Mouse (Mus musculus) mouse trophoblast stem cell (cell line): ENCODE results near the gene Nlgn2.

Experiments
- in situ Hi-C, 2 experiments: fragments of 300-500 bp; cut with MseI, MboI; formaldehyde crosslinking; loops; 2 replicates in 1 of 2; 3 replicates in 1 of 2; pipeline ENCODE4 v1.15.1; 2025

The Nlgn2 gene

DNA sequence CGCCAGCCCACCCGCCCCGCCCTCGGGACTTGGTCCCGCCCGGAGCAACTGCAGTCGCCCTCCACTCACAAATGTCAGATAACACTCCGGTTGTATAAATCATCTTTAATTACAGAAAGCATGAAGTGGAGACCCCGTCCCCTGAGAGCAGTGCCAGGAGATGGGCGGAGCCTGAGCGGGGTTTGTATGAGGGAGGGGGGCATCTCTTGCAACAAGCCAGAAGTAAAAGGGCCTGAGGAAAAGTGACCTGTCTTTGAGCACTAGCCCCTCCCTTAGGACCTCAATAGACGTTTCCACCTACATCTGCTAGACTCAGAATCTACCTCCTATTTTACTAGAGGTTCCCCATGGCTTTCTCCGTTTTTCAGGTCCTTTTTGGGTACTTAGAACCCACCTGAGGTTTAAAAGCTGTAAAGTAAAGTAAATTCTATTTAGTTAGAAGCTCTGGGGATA, 41.6 kb downstream of the Nlgn2 start:
- in situ Hi-C loops = no loop called here

GRCm38 (mm10) chr11:69795168-69795982, 42.2 kb downstream of the Nlgn2 start, which contains the start of gene Chrnb1:
Gene Chrnb1, minus strand, starts transcription at chr11:69795943.
- in situ Hi-C loops = no loop called here

GRCm38 (mm10) chr11:69793429-69793828, 44.2 kb downstream of the Nlgn2 start:
- in situ Hi-C loops = no loop called here

GRCm38 (mm10) chr11:69791420-69791819, 46.2 kb downstream of the Nlgn2 start:
- in situ Hi-C loops = no loop called here

DNA sequence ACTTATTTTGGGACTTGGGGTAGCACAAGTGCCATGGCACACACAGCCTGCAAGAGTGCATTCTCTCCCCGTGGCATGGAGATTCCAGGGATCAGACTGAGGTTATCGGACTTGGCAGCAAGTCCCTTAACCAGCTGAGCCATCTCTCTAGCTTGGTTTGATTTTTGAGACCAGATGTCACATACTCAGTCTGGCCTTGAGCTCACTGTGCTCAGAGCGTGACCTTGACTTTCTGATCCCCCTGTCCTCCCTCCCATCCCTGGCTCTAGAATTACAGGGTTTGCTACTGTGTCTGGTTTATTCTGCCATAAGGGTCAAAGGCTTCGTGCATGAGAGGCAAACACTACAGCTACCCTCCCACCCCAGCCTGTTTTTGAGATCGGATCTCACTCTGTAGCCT, 48.2 kb downstream of the Nlgn2 start:
- in situ Hi-C loops = no loop called here

- in situ Hi-C loops = no loop called here
Measured at GRCm38 (mm10) chr11:69787306-69787705, 50.3 kb downstream of the Nlgn2 start.

DNA sequence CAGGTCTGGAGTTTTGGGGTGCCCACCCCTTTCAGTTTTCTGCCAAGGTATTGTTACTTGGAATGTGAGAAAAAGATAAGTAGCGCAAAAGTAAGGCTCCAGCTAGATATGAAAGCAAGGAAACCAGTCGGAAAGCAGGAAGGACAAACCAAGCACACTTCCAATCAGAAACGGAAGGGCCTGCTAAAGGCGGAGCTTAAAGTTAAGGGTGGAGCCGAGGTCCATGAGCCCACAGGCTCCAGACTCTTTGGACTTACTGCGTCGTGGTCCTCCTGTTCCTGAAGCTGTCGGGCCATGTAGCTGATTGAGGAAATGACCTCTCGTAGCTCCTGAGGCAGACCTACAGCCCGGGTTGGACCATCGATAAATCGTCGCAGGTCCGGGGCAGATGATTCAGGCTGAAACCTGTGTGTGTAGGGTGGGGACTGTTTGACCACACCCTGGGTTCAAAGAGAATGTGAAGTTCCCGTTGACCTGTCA, 52.8 kb downstream of the Nlgn2 start:
- in situ Hi-C loops = no loop called here

- in situ Hi-C loops = no loop called here
Measured at GRCm38 (mm10) chr11:69781828-69782227, 55.8 kb downstream of the Nlgn2 start.

- in situ Hi-C loops = no loop called here
Measured at GRCm38 (mm10) chr11:69778985-69779384, 58.6 kb downstream of the Nlgn2 start.

DNA sequence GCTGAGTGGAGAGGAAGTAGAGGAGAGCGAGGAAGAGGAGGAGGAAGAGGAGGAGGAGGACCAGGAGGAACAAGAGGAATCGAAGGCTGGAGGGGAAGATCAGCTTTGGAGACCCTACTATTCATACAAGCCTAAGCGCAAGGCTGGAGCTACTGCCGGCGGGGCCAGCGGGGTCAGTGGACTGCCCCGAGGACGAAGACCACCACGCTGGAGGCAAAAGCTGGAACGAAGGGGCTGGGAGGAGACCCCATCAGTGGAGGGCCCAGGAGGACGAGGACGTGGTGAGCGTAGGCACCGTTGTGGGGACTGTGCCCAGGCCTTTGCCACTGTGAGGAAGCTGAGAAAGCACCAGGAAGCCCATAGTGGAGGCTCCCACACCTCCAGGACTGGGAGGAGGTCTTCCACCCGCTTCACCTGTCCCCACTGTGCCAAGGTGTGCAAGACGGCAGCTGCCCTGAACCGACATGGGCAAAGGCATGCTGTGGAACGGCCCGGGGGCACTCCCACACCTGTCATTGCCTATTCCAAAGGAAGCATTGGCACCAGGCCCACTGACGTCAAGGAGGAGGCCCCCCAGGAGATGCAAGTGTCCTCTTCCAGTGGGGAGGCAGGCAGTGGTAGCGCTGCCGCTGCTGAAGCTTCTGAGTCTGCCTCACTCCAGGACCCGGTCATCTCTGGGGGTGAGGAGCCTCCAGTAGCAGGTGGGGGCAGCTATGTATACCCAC, 59.2 kb downstream of the Nlgn2 start:
- in situ Hi-C loops = no loop called here

DNA sequence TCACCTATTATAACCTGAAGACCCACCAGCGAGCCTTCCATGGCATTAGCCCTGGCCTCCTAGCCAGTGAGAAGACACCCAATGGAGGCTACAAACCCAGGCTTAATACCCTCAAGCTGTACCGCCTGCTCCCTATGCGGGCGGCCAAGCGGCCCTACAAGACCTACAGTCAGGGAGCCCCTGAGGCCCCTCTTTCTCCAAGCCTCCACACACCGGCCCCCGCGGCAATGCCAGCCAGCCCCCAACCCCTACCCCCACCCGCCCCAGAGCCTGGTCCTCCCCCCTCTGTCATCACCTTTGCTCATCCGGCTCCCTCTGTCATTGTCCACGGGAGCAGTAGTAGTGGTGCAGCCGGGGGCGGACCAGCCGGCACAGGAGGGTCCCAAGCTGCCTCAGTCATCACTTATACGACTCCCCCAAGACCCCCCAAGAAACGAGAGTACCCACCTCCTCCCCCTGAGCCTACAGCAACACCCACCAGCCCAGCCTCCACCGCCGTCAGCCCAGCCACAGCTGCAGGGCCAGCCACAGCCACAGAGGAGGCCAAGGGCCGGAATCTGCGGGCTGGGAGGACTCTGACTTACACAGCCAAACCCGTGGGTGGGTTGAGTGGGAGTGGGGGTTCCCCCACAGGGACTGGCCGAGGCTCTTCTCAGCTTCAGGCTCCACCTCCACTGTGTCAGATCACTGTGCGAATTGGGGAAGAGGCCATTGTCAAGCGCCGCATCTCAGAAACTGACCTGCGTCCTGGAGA, 59.9 kb downstream of the Nlgn2 start:
- in situ Hi-C loops = no loop called here

DNA sequence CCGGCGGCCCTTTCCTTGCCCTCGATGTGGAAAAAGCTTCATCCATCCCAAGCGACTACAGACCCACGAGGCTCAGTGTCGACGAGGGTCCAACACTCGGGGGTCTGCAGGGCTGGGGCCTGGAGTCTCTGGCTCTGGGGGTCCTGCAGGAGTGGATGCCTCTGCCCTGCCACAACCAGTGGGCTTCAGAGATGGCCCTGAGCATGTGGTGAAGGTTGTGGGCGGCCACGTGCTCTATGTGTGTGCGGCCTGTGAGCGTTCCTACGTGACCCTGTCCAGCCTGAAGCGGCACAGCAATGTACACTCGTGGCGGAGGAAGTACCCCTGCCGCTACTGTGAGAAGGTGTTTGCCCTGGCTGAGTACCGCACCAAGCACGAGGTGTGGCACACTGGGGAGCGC, 61.1 kb downstream of the Nlgn2 start:
- in situ Hi-C loops = no loop called here

- in situ Hi-C loops = no loop called here
Measured at GRCm38 (mm10) chr11:69775716-69776115, 61.9 kb downstream of the Nlgn2 start.

DNA sequence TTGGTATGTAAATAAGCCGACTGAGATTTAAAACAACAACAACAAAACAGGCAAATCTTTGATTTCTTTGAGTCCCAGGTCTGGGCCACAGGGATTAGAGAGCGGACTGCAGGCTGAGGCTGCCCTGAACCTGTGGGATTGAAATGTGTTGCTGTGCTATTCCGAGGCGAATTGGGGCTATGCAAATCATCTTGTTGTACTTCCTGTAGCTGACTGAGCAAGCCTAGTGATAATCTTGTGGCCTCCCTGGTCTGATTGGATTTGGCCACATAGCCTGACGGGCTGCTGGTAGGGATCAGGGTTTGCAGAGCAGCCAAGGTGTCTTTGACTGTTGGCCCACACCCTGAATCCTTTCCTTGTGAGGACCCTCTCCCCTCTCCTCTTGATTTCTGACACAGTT, 62.6 kb downstream of the Nlgn2 start:
- in situ Hi-C loops = no loop called here
